Mouse (Mus musculus): ENCODE measurements around the gene Spaar.

DNA sequence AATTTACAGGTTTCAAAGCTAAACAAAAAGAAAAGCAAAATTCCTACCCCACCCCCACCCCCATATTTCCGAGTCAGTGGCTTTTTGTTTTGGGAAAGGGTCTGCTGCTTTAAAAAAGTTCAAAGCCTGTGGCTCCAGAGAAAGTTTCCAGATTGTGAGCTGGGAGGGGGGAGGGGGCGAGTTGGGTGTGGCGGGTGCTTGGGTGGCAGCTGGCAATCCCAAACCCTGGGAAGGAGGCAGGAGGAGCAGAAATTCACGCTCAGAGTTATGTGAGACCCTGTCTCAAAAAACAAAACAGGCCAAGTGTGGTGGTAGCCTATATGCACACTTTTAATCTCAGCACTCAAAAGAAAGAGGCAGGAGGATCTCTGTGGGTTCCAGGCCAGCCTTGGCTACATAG, 12.8 kb downstream of the Spaar start:
- TF ChIP-seq GATA1 (IDR thresholded peaks at IDR 0.05; ENCODE audit: borderline replicate concordance, low read length) (no peak), FLI1 (IDR thresholded peaks at IDR 0.05; ENCODE audit: low read length) (no peak)

All from megakaryocyte, embryonic 14.5 days (primary cell).